In the genomic region with DNA sequence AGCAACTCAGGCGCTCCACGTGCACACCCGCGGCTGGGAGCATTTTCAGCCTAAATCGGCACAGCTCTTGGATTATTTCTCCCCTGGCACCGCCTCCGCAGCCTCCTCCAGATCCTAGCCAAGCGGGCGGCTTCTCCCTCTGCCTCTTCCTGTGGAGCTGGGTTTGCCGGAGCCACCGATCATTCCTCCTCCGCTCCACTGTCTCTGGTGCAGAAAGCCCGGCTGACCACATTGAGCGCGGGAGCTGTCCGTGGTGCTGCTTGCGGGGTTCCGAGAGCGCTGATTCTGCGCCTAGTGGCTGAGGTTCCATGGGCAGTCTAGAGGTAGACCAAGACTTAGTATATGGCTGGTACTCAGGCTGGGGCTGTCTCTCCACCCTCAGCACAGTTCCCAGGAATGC, we compare ENCODE assay signal across 7 mouse cellular contexts. TPM values are rescaled to one million over a fixed set of nuclear protein-coding genes. Genes with fewer than 3 reads are reported as not detected.
DNase-seq lines count a peak whose midpoint lies in the region; ATAC-seq lines count a peak whose summit lies in the region.

No protein-coding gene starts in this region.

- H3K36me3 ChIP-seq in forebrain, embryonic 14.5 days (ENCODE audit: control insufficient read depth, insufficient read depth, low read length) = peaks cover 20% of the 10 kb centered on the region
- peaks cover 19% of the 10 kb centered on the region for H3K36me3 ChIP-seq in hindbrain, embryonic 15.5 days

- peak overlapping the region; percentile 17; the same call in 1 of the 2 replicates for H3K4me2 ChIP-seq in forebrain, embryonic 14.5 days (ENCODE audit: low read length)
- H3K4me2 ChIP-seq in hindbrain, embryonic 15.5 days = peak overlapping the region; percentile 40

- H3K27ac ChIP-seq in forebrain, embryonic 14.5 days (ENCODE audit: low read depth, low read length) = no peak overlapping the region
- H3K27ac ChIP-seq in hindbrain, embryonic 15.5 days (replicated peaks) = no peak overlapping the region

- no peaks in the 10 kb centered on the region for H3K9me3 ChIP-seq in forebrain, embryonic 14.5 days (replicated peaks; ENCODE audit: control insufficient read depth, low read length)
- H3K9me3 ChIP-seq in hindbrain, embryonic 15.5 days = no peaks in the 10 kb centered on the region

- peak; percentile 91 for DNase-seq in R1 (ENCODE audit: low read depth, low spot score)
- peak; percentile 80 for DNase-seq in c-Kit-positive CD71-negative TER-119-negative erythroid progenitor cells, embryonic 14.5 days (ENCODE audit: low read depth)
- peak; percentile 61 for DNase-seq in forebrain, embryonic 14.5 days (ENCODE audit: low spot score)
- peak; percentile 87 to 93 for DNase-seq in left cerebral cortex, adult 18-20 months (ENCODE audit: low spot score in 2 of 2)
- peak; percentile 88 for DNase-seq in right cerebral cortex, postnatal 25 days

- peaks cover 2% of the 10 kb centered on the region; the same call in 1 of the 2 replicates for H3K27me3 ChIP-seq in forebrain, embryonic 14.5 days (replicated peaks; ENCODE audit: control insufficient read depth, insufficient read depth, low read length)
- H3K27me3 ChIP-seq in hindbrain, embryonic 15.5 days = peaks cover 12% of the 10 kb centered on the region

- peak overlapping the region; percentile 50 for H3K9ac ChIP-seq in forebrain, embryonic 14.5 days (ENCODE audit: low read length)
- peak overlapping the region; percentile 11; the same call in 1 of the 2 replicates for H3K9ac ChIP-seq in hindbrain, embryonic 15.5 days

- no peak for ATAC-seq in forebrain, embryonic 14.5 days
- no peak for ATAC-seq in hindbrain, embryonic 15.5 days (ENCODE audit: low FRiP score, low read depth)
- ATAC-seq in megakaryocyte-erythroid progenitor cell, adult 5-6 weeks (replicated peaks; ENCODE audit: low FRiP score, low TSS enrichment, poor library complexity, severe bottlenecking) = peak; percentile 69

- no peak overlapping the region for H3K4me3 ChIP-seq in forebrain, embryonic 14.5 days (ENCODE audit: low read depth, low read length)
- H3K4me3 ChIP-seq in hindbrain, embryonic 15.5 days = peak overlapping the region; percentile 13; the same call in 1 of the 2 replicates

- H3K4me1 ChIP-seq in forebrain, embryonic 14.5 days (ENCODE audit: control insufficient read depth, insufficient read depth, low read length) = peaks cover 11% of the 10 kb centered on the region
- H3K4me1 ChIP-seq in hindbrain, embryonic 15.5 days (replicated peaks) = peaks cover 42% of the 10 kb centered on the region

- 2% methylated on average over 20 of the region's 20 CpGs for WGBS in forebrain, embryonic 14.5 days
- WGBS in hindbrain, embryonic 15.5 days = 1% methylated on average over 20 of the region's 20 CpGs

RNA-seq across cellular contexts. Expression of gene Fbxl16, which starts 4.6 kb away (rescaled TPM):
- 14.0 and 17.6 TPM in 2 replicates for polyA plus RNA-seq in forebrain, embryonic 14.5 days (2014; fragmentation: Nextera tagmentation; extraction: Ambion mirVana)
- 38.2 and 45.0 TPM in 2 replicates for polyA plus RNA-seq in hindbrain, embryonic 15.5 days (2015; fragmentation: Nextera tagmentation; extraction: Ambion mirVana)
- total RNA-seq in left cerebral cortex, adult 18-20 months (2021) = 100 to 1,000 TPM; 588 to 680 TPM
- 0.26 TPM in 1 of 2 replicates, not detected in the other for total RNA-seq in megakaryocyte-erythroid progenitor cell, adult 5-6 weeks (2014; fragmentation: Nextera tagmentation)
- not detected in 2 replicates for total RNA-seq in megakaryocyte-erythroid progenitor cell, adult 5-6 weeks (2017)

RNA-seq across cellular contexts. Expression of gene Wdr24, which starts 10.0 kb away (rescaled TPM):
- 33.3 and 37.4 TPM in 2 replicates for polyA plus RNA-seq in forebrain, embryonic 14.5 days (2014; fragmentation: Nextera tagmentation; extraction: Ambion mirVana)
- polyA plus RNA-seq in hindbrain, embryonic 15.5 days (2015; fragmentation: Nextera tagmentation; extraction: Ambion mirVana) = 27.3 and 28.2 TPM in 2 replicates
- 10 to 100 TPM; 22.5 to 25.1 TPM for total RNA-seq in left cerebral cortex, adult 18-20 months (2021)
- total RNA-seq in megakaryocyte-erythroid progenitor cell, adult 5-6 weeks (2014; fragmentation: Nextera tagmentation) = 16.6 and 33.3 TPM in 2 replicates
- total RNA-seq in megakaryocyte-erythroid progenitor cell, adult 5-6 weeks (2017) = 15.5 and 17.2 TPM in 2 replicates

RNA-seq across cellular contexts. Expression of gene Jmjd8, which starts 15.2 kb away (rescaled TPM):
- polyA plus RNA-seq in forebrain, embryonic 14.5 days (2014; fragmentation: Nextera tagmentation; extraction: Ambion mirVana) = 56.6 and 56.9 TPM in 2 replicates
- 51.1 and 55.0 TPM in 2 replicates for polyA plus RNA-seq in hindbrain, embryonic 15.5 days (2015; fragmentation: Nextera tagmentation; extraction: Ambion mirVana)
- 10 to 100 TPM; 43.5 to 52.3 TPM for total RNA-seq in left cerebral cortex, adult 18-20 months (2021)
- 20.1 and 31.7 TPM in 2 replicates for total RNA-seq in megakaryocyte-erythroid progenitor cell, adult 5-6 weeks (2014; fragmentation: Nextera tagmentation)
- total RNA-seq in megakaryocyte-erythroid progenitor cell, adult 5-6 weeks (2017) = 19.5 and 21.5 TPM in 2 replicates

RNA-seq across cellular contexts. Expression of gene Metrn, which starts 16.5 kb away (rescaled TPM):
- 8.4 and 9.8 TPM in 2 replicates for polyA plus RNA-seq in forebrain, embryonic 14.5 days (2014; fragmentation: Nextera tagmentation; extraction: Ambion mirVana)
- polyA plus RNA-seq in hindbrain, embryonic 15.5 days (2015; fragmentation: Nextera tagmentation; extraction: Ambion mirVana) = 67.2 and 82.2 TPM in 2 replicates
- 10 to 100 TPM; 70.9 to 78.2 TPM for total RNA-seq in left cerebral cortex, adult 18-20 months (2021)
- total RNA-seq in megakaryocyte-erythroid progenitor cell, adult 5-6 weeks (2014; fragmentation: Nextera tagmentation) = 20.6 and 22.9 TPM in 2 replicates
- 11.3 and 15.5 TPM in 2 replicates for total RNA-seq in megakaryocyte-erythroid progenitor cell, adult 5-6 weeks (2017)

RNA-seq across cellular contexts. Expression of gene AC134908.4, which starts 18.0 kb away (rescaled TPM):
- polyA plus RNA-seq in forebrain, embryonic 14.5 days (2014; fragmentation: Nextera tagmentation; extraction: Ambion mirVana) = 0.57 and 0.88 TPM in 2 replicates
- 2.0 TPM in 1 of 2 replicates, not detected in the other for polyA plus RNA-seq in hindbrain, embryonic 15.5 days (2015; fragmentation: Nextera tagmentation; extraction: Ambion mirVana)
- 1 to 10 TPM in 1 of 2 experiments, not detected in 1; 1.4 TPM for total RNA-seq in left cerebral cortex, adult 18-20 months (2021)
- total RNA-seq in megakaryocyte-erythroid progenitor cell, adult 5-6 weeks (2014; fragmentation: Nextera tagmentation) = 19.1 TPM in 1 of 2 replicates, not detected in the other
- total RNA-seq in megakaryocyte-erythroid progenitor cell, adult 5-6 weeks (2017) = not detected in 2 replicates

Comparison
In these comparisons a context has a peak if more than half of its experiments do, and no peak if none do; other contexts are left out.
1. RNA of gene Fbxl16, which starts 4.6 kb away (total RNA-seq): 588 to 680 TPM in left cerebral cortex, adult 18-20 months; 0.26 TPM in megakaryocyte-erythroid progenitor cell, adult 5-6 weeks; every median in the first group is over 100 times any median in the second.
2. Peak in every context shown above with its lines, with median percentiles within 50 percentile points of each other: DNase-seq.